Mouse (Mus musculus): ENCODE measurements around the gene Sec22a.
A peak's percentile ranks its signal among the peaks of the same experiment; 100 is the strongest.

Sec22a gene

GRCm38 (mm10) chr16:35363150-35364062 is at the start of gene Sec22a:
Gene Sec22a, minus strand, starts transcription at chr16:35363918.
- peak; percentile 99 for DNase-seq

DNA sequence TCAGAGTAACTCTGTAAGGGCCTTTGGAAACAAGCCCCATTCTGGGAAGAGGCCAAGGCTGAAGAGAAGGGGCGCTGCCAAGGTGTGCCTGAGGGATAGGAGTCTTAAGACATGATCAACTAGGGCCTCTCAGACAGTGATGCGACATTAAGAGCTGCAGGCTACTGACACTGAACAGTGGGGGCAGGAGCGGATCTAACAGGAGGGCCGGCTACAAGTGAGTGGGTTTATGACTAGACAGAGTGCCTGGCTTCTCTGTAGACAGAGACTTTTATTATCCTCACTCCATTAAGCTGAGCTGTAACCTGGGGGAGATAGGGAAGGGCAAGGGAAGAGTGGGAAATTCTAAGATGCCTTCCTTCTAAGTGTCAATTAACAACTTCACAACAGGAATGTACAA is 43.0 kb upstream of the Sec22a start:
- no peak for DNase-seq

DNA sequence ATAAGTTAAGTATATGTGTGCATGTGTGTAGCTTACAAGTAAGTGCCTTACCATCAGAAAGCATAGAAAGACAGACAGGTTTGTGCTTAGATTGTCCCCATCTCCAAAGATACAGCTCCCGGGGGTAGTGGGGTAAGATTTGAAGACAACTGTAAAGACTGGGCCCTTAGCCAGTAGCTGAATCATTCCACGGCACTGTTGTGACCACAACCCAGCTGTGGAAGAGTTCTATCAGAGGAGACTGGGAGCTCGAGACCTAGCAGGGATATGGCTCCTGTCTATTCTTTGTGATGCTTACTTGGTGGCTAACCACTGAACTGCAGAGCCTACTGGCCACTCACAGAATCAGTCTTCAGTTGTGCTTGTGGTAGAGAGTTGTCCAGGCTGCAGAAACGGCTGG is 42.4 kb upstream of the Sec22a start:
- DNase-seq: no peak

GRCm38 (mm10) chr16:35405348-35406080 is 41.8 kb upstream of the Sec22a start:
- DNase-seq: no peak

DNA sequence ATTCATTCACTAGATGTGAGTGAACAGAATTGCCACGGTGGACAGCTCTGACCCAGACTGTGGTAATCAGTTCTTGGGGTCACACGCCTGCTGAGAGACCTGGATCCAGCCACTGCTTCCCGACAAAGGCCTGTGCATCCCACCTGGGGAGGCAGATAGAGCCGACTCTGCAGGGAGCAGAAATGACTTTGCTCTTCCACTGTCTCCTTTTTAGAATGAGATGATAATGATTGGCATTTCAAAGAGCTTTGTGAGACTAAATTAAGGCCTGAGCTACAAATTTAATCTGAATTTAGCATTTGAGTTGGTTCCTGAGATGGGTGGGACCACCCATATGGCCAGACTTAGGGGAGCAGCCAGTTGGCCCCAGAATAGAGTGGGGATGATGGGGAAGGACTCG is 41.1 kb upstream of the Sec22a start:
- no peak for DNase-seq

DNA sequence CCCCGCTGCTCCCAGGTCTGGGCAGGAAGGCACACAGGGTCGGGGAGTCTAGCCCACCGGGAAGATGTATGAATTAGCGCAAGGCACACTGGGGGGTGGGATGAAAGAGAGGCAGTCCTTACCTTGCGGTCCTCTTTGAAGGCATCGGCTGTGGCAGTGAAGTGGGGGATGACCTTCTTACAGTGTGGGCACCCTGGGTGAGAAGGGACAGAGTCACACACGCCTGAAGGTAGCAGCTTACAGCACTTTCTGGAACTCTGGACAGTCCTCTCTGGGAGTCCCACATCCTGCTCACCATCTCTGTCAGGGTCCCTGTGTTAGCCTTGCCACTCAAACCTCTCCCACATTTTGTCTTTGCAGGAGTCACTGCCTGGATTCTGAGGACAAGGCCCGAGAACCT is 40.2 kb upstream of the Sec22a start:
- no peak for DNase-seq

GRCm38 (mm10) chr16:35403356-35403755 is 39.6 kb upstream of the Sec22a start:
- DNase-seq: no peak

- DNase-seq: no peak
These were observed 29.1 kb upstream of the Sec22a start for GRCm38 (mm10) chr16:35392813-35393212.

DNA sequence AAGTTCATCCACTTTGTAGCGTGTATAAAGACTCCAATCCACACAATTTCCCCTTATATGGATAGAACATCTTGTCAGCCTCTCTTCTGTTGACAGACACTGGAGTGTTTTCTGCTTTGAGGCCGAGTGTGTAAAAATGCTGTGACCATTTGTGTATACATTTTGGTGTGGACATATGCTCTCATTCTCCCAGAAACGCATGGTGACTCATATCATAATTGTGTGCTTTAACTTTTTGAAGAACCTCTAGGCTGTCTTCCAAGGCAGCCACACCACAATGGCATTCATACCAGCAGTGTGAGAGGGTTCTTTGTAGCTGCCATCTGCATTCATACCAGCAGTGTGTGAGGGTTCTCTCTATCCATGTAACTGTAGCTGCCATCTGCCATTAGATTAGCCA is 21.9 kb upstream of the Sec22a start:
- no peak for DNase-seq

- DNase-seq: no peak
These were observed 16.3 kb upstream of the Sec22a start for GRCm38 (mm10) chr16:35380048-35380447.

- DNase-seq: no peak
These were observed 15.6 kb upstream of the Sec22a start for GRCm38 (mm10) chr16:35379344-35379743.

DNA sequence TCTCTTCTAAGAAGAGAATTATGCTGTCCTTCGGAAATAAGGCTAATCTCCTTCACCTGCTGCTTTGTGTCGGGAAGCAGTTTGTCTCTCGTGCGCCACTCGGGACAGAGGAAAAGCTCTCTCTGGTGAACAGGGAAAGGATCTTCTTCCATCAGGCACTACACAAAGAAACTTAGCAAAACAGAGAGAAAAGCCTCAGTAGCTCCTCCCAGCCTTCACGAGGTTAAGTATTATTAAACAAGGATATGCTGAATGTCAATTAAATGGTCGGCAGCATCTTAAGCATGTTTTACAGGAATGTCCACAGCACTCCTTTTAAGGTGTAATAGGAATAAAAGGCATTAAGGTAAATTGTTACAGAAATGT is 328 bp upstream of the Sec22a start:
- DNase-seq: no peak

- DNase-seq: no peak
These were observed 1.5 kb downstream of the Sec22a start for GRCm38 (mm10) chr16:35362221-35362620.

GRCm38 (mm10) chr16:35360593-35360992 is 3.1 kb downstream of the Sec22a start:
- DNase-seq: peak; percentile 59

- DNase-seq: no peak
These were observed 6.3 kb downstream of the Sec22a start for GRCm38 (mm10) chr16:35357449-35357848.

DNA sequence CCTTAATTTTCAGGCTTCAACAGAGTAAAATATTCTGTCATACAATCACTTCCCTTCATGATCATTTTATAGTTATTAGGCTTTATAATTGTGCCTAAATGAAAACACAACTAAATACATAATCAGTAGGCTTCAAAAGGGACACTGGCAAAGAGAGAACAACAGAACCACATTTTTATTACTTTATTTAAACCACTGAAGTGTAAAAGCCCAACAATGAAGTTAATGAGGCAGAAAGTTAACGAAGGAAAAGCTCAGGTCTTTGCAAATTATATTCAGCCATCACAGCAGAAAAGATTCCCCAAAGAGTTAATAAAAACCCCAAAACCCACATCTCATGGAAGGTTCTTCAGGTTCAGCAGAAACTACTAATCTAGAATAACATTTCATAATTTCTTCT is 33.3 kb downstream of the Sec22a start:
- no peak for DNase-seq

GRCm38 (mm10) chr16:35319773-35320172 is 43.9 kb downstream of the Sec22a start:
- no peak for DNase-seq

DNA sequence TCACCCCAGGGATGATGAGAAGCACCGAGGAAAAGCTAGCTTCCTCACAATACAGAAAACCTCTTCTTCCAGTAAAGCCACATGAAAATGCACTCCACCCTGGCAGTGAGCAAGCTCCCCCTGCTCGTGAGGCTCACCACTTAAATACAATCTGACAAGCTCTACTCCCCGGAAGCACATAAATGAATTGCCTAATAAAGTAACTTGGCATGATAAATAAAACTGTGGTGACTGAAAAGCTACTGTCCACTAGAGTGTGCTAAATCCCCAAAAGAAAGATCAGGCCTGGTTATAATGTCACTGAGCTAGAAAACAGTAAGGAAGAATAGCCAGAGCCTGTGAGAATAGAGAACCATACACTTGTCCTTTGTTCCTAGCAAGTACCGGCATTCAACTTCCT is 44.4 kb downstream of the Sec22a start:
- peak; percentile 47 for DNase-seq

- DNase-seq: no peak
These were observed 45.3 kb downstream of the Sec22a start for GRCm38 (mm10) chr16:35318397-35318796.

- no peak for DNase-seq
These were observed 46.3 kb downstream of the Sec22a start for GRCm38 (mm10) chr16:35317460-35317859.

GRCm38 (mm10) chr16:35316856-35317264 is 46.9 kb downstream of the Sec22a start:
- DNase-seq: no peak

- DNase-seq: no peak
These were observed 48.2 kb downstream of the Sec22a start for GRCm38 (mm10) chr16:35315496-35315895.

GRCm38 (mm10) chr16:35311586-35311985 is 52.1 kb downstream of the Sec22a start:
- peak; percentile 14 for DNase-seq

DNA sequence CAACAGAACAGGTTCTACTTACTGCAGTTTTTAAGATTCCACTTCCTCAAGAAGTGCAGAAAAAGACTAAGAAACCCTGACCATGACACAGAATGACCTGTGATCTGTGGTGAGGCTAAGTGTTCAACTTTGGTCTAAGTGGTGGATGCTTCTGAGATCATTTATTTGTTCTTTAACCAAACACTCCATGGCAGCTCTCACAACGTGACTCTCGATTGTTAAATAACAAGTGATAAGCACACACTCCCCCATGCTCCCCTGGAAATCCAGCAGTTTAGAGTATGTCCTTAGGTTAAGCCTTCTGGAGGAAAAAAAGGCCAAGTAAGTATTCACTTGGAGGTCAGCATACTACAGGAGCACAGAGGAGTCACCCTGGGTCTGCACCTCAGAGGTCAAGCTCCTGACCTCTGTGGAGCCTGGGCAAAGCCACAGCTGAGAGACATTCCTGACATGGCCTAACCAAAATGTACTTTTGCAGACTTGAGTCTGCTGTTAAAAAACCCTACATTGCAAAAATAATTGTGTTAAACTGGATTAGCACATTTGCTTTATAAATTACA is 53.1 kb downstream of the Sec22a start:
- no peak for DNase-seq
